Mouse (Mus musculus): Measurements from ENCODE around the gene Sh3bp4.

GRCm38 (mm10) chr1:89042956-89043355 lies 27.3 kb upstream of the Sh3bp4 start:
- TF ChIP-seq CTCF (conservative IDR thresholded peaks at IDR 0.05 in 1 of 2, IDR thresholded peaks at IDR 0.05 in 1 of 2; ENCODE audit: low read depth in 2 of 2, low read length in 2 of 2) (no peak), HCFC1 (IDR thresholded peaks at IDR 0.05; ENCODE audit: low read depth, low read length) (no peak), MYC (IDR thresholded peaks at IDR 0.05; ENCODE audit: low read depth, low read length) (no peak), E2F4 (IDR thresholded peaks at IDR 0.05; ENCODE audit: insufficient replicate concordance, low read depth, low read length) (no peak), EP300 (IDR thresholded peaks at IDR 0.05; ENCODE audit: low read length) (no peak), MXI1 (IDR thresholded peaks at IDR 0.05; ENCODE audit: low read depth, low read length) (no peak), ZC3H11A (IDR thresholded peaks at IDR 0.05; ENCODE audit: low read depth, low read length) (no peak), JUND (conservative IDR thresholded peaks at IDR 0.05; ENCODE audit: low read depth, low read length) (no peak), ZKSCAN1 (IDR thresholded peaks at IDR 0.05; ENCODE audit: borderline replicate concordance, low read depth, low read length) (no peak), IRF4 (IDR thresholded peaks at IDR 0.05; ENCODE audit: low read depth, low read length) (no peak)
